Mouse (Mus musculus): ENCODE data around the gene Zfp334. TPM values are rescaled to one million over a fixed set of nuclear protein-coding genes. Genes with fewer than 3 reads are reported as not detected.

Zfp334 gene
- polyA plus RNA-seq, 1 experiment: 19.2 TPM

- TF ChIP-seq CTCF (IDR thresholded peaks at IDR 0.05; ENCODE audit: borderline replicate concordance, extremely low read depth, insufficient read depth, insufficient read length) (no peak), POLR2A (IDR thresholded peaks at IDR 0.05; ENCODE audit: borderline replicate concordance, extremely low read depth, insufficient read depth, insufficient read length, poor library complexity, severe bottlenecking) (no peak)
- no peak for DNase-seq (ENCODE audit: low read depth)
These were observed 17.3 kb upstream of the Zfp334 start for GRCm38 (mm10) chr2:165405351-165405750.

GRCm38 (mm10) chr2:165404951-165405350, 16.9 kb upstream of the Zfp334 start:
- no peak for DNase-seq (ENCODE audit: low read depth)
- no peak for TF ChIP-seq POLR2A (IDR thresholded peaks at IDR 0.05; ENCODE audit: borderline replicate concordance, extremely low read depth, insufficient read depth, insufficient read length, poor library complexity, severe bottlenecking)
- no peak for TF ChIP-seq CTCF (IDR thresholded peaks at IDR 0.05; ENCODE audit: borderline replicate concordance, extremely low read depth, insufficient read depth, insufficient read length)

GRCm38 (mm10) chr2:165398164-165398785, 10.2 kb upstream of the Zfp334 start:
- TF ChIP-seq POLR2A (IDR thresholded peaks at IDR 0.05; ENCODE audit: borderline replicate concordance, extremely low read depth, insufficient read depth, insufficient read length, poor library complexity, severe bottlenecking) (no peak), CTCF (IDR thresholded peaks at IDR 0.05; ENCODE audit: borderline replicate concordance, extremely low read depth, insufficient read depth, insufficient read length) (no peak)
- no peak for DNase-seq (ENCODE audit: low read depth)

DNA sequence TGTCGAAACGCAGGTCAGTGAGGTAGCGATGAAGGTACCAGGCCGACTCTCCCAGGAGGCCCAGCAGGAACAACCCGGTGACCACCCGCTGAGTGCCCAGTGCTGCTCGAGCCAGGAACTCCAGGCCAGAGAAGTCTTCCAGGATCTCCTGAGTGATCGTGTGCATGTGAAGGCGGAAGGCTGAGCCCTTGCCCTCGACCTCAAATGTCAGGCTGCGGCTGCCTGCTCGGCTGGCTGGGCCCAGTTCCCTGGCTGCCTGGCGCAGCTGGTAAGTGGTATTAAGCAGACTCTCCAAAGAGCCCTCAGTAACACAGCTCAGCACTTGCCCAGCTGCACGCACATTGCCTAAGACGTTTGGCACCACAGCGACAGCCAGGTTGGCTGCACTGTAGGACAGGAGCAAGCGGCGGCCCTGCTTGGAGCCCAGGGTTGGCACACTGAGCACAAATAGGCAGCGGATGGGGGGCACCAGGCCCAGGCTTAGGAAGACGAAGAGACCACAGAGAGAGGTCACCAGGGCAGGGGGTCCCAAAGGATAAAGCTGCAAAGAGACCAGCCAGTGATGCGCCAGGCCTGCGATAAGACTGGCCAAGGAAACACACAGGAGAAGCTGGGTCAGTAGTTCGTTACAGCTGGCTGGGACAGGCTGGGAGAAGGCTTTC, 9.6 kb upstream of the Zfp334 start:
- no peak for TF ChIP-seq CTCF (IDR thresholded peaks at IDR 0.05; ENCODE audit: borderline replicate concordance, extremely low read depth, insufficient read depth, insufficient read length)
- TF ChIP-seq POLR2A (IDR thresholded peaks at IDR 0.05; ENCODE audit: borderline replicate concordance, extremely low read depth, insufficient read depth, insufficient read length, poor library complexity, severe bottlenecking): no peak
- DNase-seq (ENCODE audit: low read depth): peak; percentile 55

GRCm38 (mm10) chr2:165396831-165397501, 8.9 kb upstream of the Zfp334 start:
- TF ChIP-seq POLR2A (IDR thresholded peaks at IDR 0.05; ENCODE audit: borderline replicate concordance, extremely low read depth, insufficient read depth, insufficient read length, poor library complexity, severe bottlenecking) (no peak), CTCF (IDR thresholded peaks at IDR 0.05; ENCODE audit: borderline replicate concordance, extremely low read depth, insufficient read depth, insufficient read length) (no peak)
- DNase-seq (ENCODE audit: low read depth): no peak

DNA sequence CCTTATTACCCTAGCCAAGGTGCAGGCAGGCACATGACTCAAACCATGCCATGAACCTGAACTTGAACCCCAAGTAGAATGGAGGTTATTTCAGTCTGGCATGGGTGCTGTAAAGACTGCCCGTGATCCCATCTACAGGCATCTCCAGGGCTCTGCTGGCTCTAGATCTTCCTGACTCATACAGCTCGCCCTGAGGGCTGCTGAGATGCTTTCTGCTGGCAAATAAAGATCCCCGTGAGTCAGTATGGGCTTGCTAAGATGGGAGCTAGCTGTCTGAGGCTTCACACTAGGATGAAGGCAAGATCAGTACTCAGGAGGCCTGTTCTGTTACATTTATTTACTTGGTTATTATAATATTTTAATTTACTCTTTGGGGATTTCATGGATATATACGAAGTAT, 4.1 kb upstream of the Zfp334 start:
- TF ChIP-seq CTCF (IDR thresholded peaks at IDR 0.05; ENCODE audit: borderline replicate concordance, extremely low read depth, insufficient read depth, insufficient read length) (no peak), POLR2A (IDR thresholded peaks at IDR 0.05; ENCODE audit: borderline replicate concordance, extremely low read depth, insufficient read depth, insufficient read length, poor library complexity, severe bottlenecking) (no peak)
- DNase-seq (ENCODE audit: low read depth): no peak

DNA sequence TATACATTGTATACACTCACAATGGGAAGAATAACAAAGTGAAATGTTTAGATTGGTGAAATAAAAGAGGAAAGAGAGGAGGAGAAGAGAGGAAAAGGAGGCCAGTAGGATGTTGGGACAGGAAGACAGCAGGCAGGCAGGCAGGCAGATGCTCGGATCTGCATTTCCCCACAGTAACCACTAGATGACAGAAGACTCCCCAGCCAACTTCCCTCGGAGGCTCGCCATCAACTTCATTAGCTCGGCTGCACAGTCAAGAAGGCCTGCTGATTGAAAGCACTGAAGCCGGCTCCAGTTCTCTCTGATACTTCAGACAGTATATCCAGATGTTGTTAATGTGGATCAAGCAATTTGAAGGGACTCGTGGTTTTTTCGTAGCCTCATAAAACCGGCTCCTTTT, 3.5 kb upstream of the Zfp334 start:
- TF ChIP-seq POLR2A (IDR thresholded peaks at IDR 0.05; ENCODE audit: borderline replicate concordance, extremely low read depth, insufficient read depth, insufficient read length, poor library complexity, severe bottlenecking) (no peak), CTCF (IDR thresholded peaks at IDR 0.05; ENCODE audit: borderline replicate concordance, extremely low read depth, insufficient read depth, insufficient read length) (peak; percentile 96)
- DNase-seq (ENCODE audit: low read depth): peak; percentile 89

DNA sequence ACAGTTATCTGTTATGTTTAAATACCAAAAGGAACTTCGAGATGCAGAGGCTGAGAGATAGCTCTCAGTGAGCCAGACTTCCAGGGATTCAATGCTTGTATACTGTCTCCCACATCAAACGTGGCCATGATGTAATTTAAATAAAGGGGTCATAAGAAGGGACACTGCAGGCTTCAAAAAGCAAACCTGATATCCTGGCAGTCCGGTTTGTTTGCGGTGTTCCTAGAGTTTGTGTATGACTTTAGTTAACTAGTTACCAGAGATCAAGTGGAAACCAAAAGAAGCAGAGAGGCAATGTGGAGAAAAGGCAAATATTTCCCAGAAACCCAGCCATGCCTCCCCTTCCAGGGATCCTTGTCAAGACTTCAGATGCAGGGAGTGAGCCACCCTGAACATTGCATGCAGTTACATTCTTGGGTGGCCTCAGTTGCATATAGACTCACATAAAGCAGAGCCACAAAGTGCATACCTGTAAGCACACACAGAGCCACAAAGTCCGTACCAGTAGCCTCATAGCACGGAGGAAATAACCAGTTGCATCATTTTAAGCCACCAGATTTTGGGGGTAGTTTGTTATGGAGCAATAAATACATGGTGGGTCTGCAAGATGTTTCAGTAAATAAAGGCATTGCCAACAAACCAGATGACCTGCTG, 1.4 kb upstream of the Zfp334 start:
- TF ChIP-seq CTCF (IDR thresholded peaks at IDR 0.05; ENCODE audit: borderline replicate concordance, extremely low read depth, insufficient read depth, insufficient read length) (no peak), POLR2A (IDR thresholded peaks at IDR 0.05; ENCODE audit: borderline replicate concordance, extremely low read depth, insufficient read depth, insufficient read length, poor library complexity, severe bottlenecking) (no peak)
- no peak for DNase-seq (ENCODE audit: low read depth)

DNA sequence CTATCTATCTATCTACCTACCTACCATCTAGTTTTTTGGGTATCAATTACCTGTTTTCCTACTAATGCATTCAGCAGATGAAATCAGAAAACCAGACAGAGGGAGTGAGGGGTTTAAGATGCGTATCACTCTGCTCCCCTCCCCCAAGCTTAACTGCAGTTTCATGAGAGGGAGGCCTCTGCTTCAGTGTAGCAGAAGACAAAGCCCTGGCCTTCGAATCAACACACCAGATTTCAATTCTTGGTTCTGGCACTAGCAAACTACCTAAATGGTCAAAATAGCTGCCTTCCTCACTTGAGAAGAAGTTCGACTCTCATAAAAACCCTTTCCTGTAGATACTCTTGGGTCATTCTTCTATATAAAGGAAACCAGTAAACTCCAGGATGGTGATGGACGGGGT, 689 bp downstream of the Zfp334 start:
- peak; percentile 71 for DNase-seq (ENCODE audit: low read depth)
- no peak for TF ChIP-seq CTCF (IDR thresholded peaks at IDR 0.05; ENCODE audit: borderline replicate concordance, extremely low read depth, insufficient read depth, insufficient read length)
- TF ChIP-seq POLR2A (IDR thresholded peaks at IDR 0.05; ENCODE audit: borderline replicate concordance, extremely low read depth, insufficient read depth, insufficient read length, poor library complexity, severe bottlenecking): no peak

DNA sequence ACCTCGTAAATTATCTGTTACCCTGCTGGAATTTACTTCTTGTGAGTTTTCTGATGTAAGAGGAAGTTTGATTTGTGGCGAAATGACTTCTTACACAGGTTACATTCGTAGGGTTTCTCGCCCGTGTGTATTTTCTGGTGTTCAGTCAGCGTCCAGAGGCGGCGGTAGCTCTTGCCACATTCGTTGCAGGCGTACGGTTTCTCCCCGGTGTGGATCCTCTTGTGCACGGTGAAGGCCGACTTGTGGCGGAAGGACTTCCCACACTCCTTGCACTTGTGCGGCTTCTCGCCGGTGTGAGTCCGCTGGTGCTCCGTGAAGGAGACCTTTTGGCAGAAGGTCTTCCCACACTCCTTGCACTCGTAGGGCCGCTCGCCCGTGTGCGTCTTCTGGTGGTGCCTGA, 8.0 kb downstream of the Zfp334 start:
- TF ChIP-seq CTCF (IDR thresholded peaks at IDR 0.05; ENCODE audit: borderline replicate concordance, extremely low read depth, insufficient read depth, insufficient read length): no peak
- TF ChIP-seq POLR2A (IDR thresholded peaks at IDR 0.05; ENCODE audit: borderline replicate concordance, extremely low read depth, insufficient read depth, insufficient read length, poor library complexity, severe bottlenecking): no peak
- no peak for DNase-seq (ENCODE audit: low read depth)

GRCm38 (mm10) chr2:165376001-165376400, 12.1 kb downstream of the Zfp334 start:
- DNase-seq (ENCODE audit: low read depth): no peak
- no peak for TF ChIP-seq CTCF (IDR thresholded peaks at IDR 0.05; ENCODE audit: borderline replicate concordance, extremely low read depth, insufficient read depth, insufficient read length)
- TF ChIP-seq POLR2A (IDR thresholded peaks at IDR 0.05; ENCODE audit: borderline replicate concordance, extremely low read depth, insufficient read depth, insufficient read length, poor library complexity, severe bottlenecking): no peak

Measured in brain, embryonic 14.5 days (tissue).